Mouse (Mus musculus) ZHBTc4 (cell line): ENCODE data around the gene Catsperb.
"Not testable (repeated sequence)": the region's sequence is repeated elsewhere in the genome, so short reads cannot be mapped to it uniquely, and the experiment has no call there.

Experiments
- DNase-seq: peaks from one replicate; pipeline ENCODE4 v3.0.0-alpha.2; 2011; ENCODE audit warnings: low read depth, low spot score

The Catsperb gene

GRCm38 (mm10) chr12:101404353-101404752 is at the start of gene Catsperb:
Gene Catsperb, plus strand, starts transcription at chr12:101404653.
- not testable (repeated sequence) for DNase-seq

GRCm38 (mm10) chr12:101361468-101361867 is 43.0 kb upstream of the Catsperb start:
- DNase-seq = not testable (repeated sequence)

GRCm38 (mm10) chr12:101381460-101381859 is 23.0 kb upstream of the Catsperb start:
- not testable (repeated sequence) for DNase-seq

GRCm38 (mm10) chr12:101426131-101426530 is 21.7 kb downstream of the Catsperb start:
- peak; percentile 4 for DNase-seq

GRCm38 (mm10) chr12:101462051-101462450 is 57.6 kb downstream of the Catsperb start:
- no peak for DNase-seq

GRCm38 (mm10) chr12:101483571-101483970 is 79.1 kb downstream of the Catsperb start:
- no peak for DNase-seq

- not testable (repeated sequence) for DNase-seq
Observed at GRCm38 (mm10) chr12:101511326-101511725, 106.9 kb downstream of the Catsperb start.

- DNase-seq = not testable (repeated sequence)
Observed at GRCm38 (mm10) chr12:101606622-101607021, 202.2 kb downstream of the Catsperb start.

GRCm38 (mm10) chr12:101633137-101633536 is 228.7 kb downstream of the Catsperb start:
- no peak for DNase-seq

GRCm38 (mm10) chr12:101667502-101667901 is 263.0 kb downstream of the Catsperb start:
- DNase-seq = peak; percentile 13
